Mouse (Mus musculus): ENCODE measurements at regions not wholly inside any gene's neighbourhood (a gene's known extent, or its start where the extent isn't known, plus 50 kb on each side); places are given as distances from the start of the nearest gene placed in this dataset.

GRCm38 (mm10) chr7:64064460-64065241, 89.0 kb upstream of the Trpm1 start:
- DNase-seq (ENCODE audit: low spot score, missing footprints): peak; percentile 47
- Histone ChIP-seq H3K4me2 (no peak overlapping the region), H3K4me1 (ENCODE audit: control insufficient read depth, insufficient read depth, low read length) (no peaks in the 10 kb centered on the region), H3K36me3 (ENCODE audit: control insufficient read depth, insufficient read depth, low read length) (no peaks in the 10 kb centered on the region), H3K9ac (ENCODE audit: low read length) (no peak overlapping the region), H3K9me3 (ENCODE audit: control insufficient read depth, low read length) (no peaks in the 10 kb centered on the region), H3K27me3 (ENCODE audit: control insufficient read depth, insufficient read depth, low read length) (no peaks in the 10 kb centered on the region), H3K4me3 (ENCODE audit: low read depth, low read length) (no peak overlapping the region), H3K27ac (ENCODE audit: low read depth, low read length) (no peak overlapping the region)
- WGBS: 92% methylated on average over 7 of the region's 7 CpGs
- no peak for ATAC-seq (ENCODE audit: low FRiP score)

GRCm38 (mm10) chr7:64061170-64061569, 92.5 kb upstream of the Trpm1 start:
- Histone ChIP-seq H3K36me3 (ENCODE audit: control insufficient read depth, insufficient read depth, low read length) (no peaks in the 10 kb centered on the region), H3K9ac (ENCODE audit: low read length) (no peak overlapping the region), H3K27me3 (ENCODE audit: control insufficient read depth, insufficient read depth, low read length) (no peaks in the 10 kb centered on the region), H3K27ac (ENCODE audit: low read depth, low read length) (no peak overlapping the region), H3K4me3 (ENCODE audit: low read depth, low read length) (no peak overlapping the region), H3K4me1 (ENCODE audit: control insufficient read depth, insufficient read depth, low read length) (no peaks in the 10 kb centered on the region), H3K4me2 (no peak overlapping the region), H3K9me3 (ENCODE audit: control insufficient read depth, low read length) (no peaks in the 10 kb centered on the region)
- 82% methylated on average over 4 of the region's 4 CpGs for WGBS
- ATAC-seq (ENCODE audit: low FRiP score): no peak
- DNase-seq (ENCODE audit: low spot score, missing footprints): peak; percentile 35

GRCm38 (mm10) chr7:64060582-64060981, 93.1 kb upstream of the Trpm1 start:
- H3K9me3 ChIP-seq (ENCODE audit: control insufficient read depth, low read length): no peaks in the 10 kb centered on the region
- 90% methylated on average over 1 of the region's 1 CpGs for WGBS
- H3K4me3 ChIP-seq (ENCODE audit: low read depth, low read length): no peak overlapping the region
- no peaks in the 10 kb centered on the region for H3K4me1 ChIP-seq (ENCODE audit: control insufficient read depth, insufficient read depth, low read length)
- DNase-seq (ENCODE audit: low spot score, missing footprints) (peak; percentile 53), ATAC-seq (ENCODE audit: low FRiP score) (no peak)
- no peaks in the 10 kb centered on the region for H3K36me3 ChIP-seq (ENCODE audit: control insufficient read depth, insufficient read depth, low read length)
- H3K27ac ChIP-seq (ENCODE audit: low read depth, low read length): no peak overlapping the region
- H3K27me3 ChIP-seq (ENCODE audit: control insufficient read depth, insufficient read depth, low read length): no peaks in the 10 kb centered on the region
- no peak overlapping the region for H3K9ac ChIP-seq (ENCODE audit: low read length)
- no peak overlapping the region for H3K4me2 ChIP-seq

DNA sequence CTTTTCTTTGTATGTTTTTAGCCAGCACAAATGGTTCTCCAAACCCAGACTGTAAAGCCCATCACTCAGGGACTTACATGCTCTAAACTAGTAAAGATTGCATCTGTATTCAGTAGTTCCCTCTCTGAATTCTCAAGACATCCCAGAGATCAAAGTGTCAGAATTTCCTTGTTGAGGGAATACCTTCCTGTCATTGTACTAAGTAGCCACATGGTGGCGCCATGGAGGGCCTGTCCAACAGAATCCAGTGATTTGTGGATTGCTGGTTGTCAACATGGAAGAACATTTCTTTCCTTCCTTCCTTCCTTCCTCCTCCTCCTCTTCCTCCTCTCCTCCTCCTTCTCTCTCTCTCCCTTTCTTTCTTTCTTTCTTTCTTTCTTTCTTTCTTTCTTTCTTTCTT, 93.6 kb upstream of the Trpm1 start:
- ATAC-seq (ENCODE audit: low FRiP score): no peak
- Histone ChIP-seq H3K4me2 (no peak overlapping the region), H3K9ac (ENCODE audit: low read length) (no peak overlapping the region), H3K27me3 (ENCODE audit: control insufficient read depth, insufficient read depth, low read length) (no peaks in the 10 kb centered on the region), H3K4me1 (ENCODE audit: control insufficient read depth, insufficient read depth, low read length) (no peaks in the 10 kb centered on the region), H3K36me3 (ENCODE audit: control insufficient read depth, insufficient read depth, low read length) (no peaks in the 10 kb centered on the region), H3K4me3 (ENCODE audit: low read depth, low read length) (no peak overlapping the region), H3K27ac (ENCODE audit: low read depth, low read length) (no peak overlapping the region), H3K9me3 (ENCODE audit: control insufficient read depth, low read length) (no peaks in the 10 kb centered on the region)
- peak; percentile 90 for DNase-seq (ENCODE audit: low spot score, missing footprints)
- 0% methylated on average over 1 of the region's 1 CpGs for WGBS

DNA sequence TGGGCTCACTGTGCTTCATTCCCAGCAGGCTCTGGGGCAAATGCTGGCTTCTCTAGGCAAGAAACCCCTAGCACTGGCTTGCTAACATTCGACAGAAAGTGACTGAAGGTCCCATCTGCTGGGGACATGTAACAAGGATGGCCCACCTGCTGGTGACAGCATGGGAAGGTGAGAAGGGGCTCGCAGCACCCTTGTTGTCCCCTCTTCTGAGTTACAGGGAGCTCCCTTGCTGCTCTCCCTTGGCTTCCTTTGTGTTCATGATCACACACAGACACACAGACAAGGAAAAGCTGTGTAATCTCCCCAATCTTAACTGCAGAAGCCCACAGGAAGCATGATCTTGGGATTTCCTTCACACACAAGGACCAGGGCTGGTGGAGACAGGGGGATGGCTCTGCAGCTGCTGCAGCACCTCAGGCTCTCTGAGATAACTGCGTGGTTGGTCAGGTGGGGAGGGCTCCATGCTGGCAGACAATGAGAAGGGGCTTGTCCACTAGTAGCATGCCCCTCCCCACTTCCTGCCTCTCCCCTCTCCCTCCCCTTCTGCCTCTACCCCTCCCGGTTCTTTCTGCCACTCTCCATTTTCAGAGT, 95.3 kb upstream of the Trpm1 start:
- peak overlapping the region; percentile 11; the same call in 1 of the 2 replicates for H3K27ac ChIP-seq (ENCODE audit: low read depth, low read length)
- H3K4me1 ChIP-seq (ENCODE audit: control insufficient read depth, insufficient read depth, low read length): no peaks in the 10 kb centered on the region
- WGBS: 35% methylated on average over 4 of the region's 4 CpGs

DNA sequence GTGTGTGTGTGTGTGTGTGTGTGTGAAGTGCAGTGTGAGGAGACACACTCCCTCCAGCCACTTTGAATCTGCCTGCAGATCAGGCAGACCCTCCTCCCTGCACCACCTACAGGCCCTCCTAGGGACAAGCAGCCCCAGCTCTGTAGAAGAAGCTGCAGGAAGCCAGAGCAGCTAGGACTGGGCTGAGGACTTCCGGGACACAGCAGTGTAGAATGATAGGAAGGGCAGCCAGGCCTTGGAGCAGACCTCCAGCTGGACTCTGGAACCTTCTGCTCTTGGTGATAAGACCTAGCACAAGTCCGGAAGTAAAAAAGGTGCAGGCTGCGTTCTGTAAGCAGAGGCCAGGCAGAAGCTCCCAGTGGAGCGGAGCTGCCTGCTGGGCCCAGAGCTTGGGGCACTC, 95.8 kb upstream of the Trpm1 start:
- Histone ChIP-seq H3K27me3 (ENCODE audit: control insufficient read depth, insufficient read depth, low read length) (no peaks in the 10 kb centered on the region), H3K36me3 (ENCODE audit: control insufficient read depth, insufficient read depth, low read length) (no peaks in the 10 kb centered on the region), H3K4me2 (no peak overlapping the region), H3K9me3 (ENCODE audit: control insufficient read depth, low read length) (no peaks in the 10 kb centered on the region), H3K9ac (ENCODE audit: low read length) (0 out of 2 replicates have a peak overlapping the region, but pooled peaks have one; percentile 13), H3K4me1 (ENCODE audit: control insufficient read depth, insufficient read depth, low read length) (no peaks in the 10 kb centered on the region), H3K4me3 (ENCODE audit: low read depth, low read length) (no peak overlapping the region), H3K27ac (ENCODE audit: low read depth, low read length) (peak overlapping the region; percentile 11; the same call in 1 of the 2 replicates)
- 60% methylated on average over 4 of the region's 4 CpGs for WGBS
- peak; percentile 73 for DNase-seq (ENCODE audit: low spot score, missing footprints)
- peak; percentile 62; the same call in 1 of the 2 replicates for ATAC-seq (ENCODE audit: low FRiP score)

More for the DNA sequence above, 95.3 kb upstream of the Trpm1 start:
- DNase-seq (ENCODE audit: low spot score, missing footprints): peak; percentile 67
- Histone ChIP-seq H3K4me3 (ENCODE audit: low read depth, low read length) (no peak overlapping the region), H3K27me3 (ENCODE audit: control insufficient read depth, insufficient read depth, low read length) (no peaks in the 10 kb centered on the region), H3K9me3 (ENCODE audit: control insufficient read depth, low read length) (no peaks in the 10 kb centered on the region), H3K36me3 (ENCODE audit: control insufficient read depth, insufficient read depth, low read length) (no peaks in the 10 kb centered on the region), H3K9ac (ENCODE audit: low read length) (0 out of 2 replicates have a peak overlapping the region, but pooled peaks have one; percentile 13), H3K4me2 (no peak overlapping the region)
- no peak for ATAC-seq (ENCODE audit: low FRiP score)

DNA sequence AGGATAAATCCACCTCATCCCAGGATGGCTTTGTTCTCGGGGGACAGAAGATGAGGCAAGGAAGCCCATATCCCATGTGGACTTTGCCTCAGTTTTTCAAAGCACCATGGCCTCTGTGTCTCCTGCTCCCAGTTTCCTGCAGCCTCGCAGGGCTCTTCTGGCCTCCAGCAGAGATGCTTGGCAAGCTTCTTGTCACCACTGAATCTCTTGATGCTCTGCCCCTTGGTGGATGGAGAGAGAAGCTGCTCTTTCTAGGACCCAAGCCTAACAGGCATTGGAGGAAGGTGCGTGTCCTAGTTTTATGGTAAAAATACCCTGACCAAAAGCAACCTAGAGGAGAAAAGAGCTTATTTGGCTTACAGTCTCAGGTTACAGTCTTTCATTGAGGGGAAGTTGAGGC, 97.1 kb upstream of the Trpm1 start:
- ATAC-seq (ENCODE audit: low FRiP score): no peak
- no peak overlapping the region for H3K4me2 ChIP-seq
- no peak overlapping the region for H3K9ac ChIP-seq (ENCODE audit: low read length)
- DNase-seq (ENCODE audit: low spot score, missing footprints): peak; percentile 33
- no peaks in the 10 kb centered on the region for H3K4me1 ChIP-seq (ENCODE audit: control insufficient read depth, insufficient read depth, low read length)
- no peak overlapping the region for H3K27ac ChIP-seq (ENCODE audit: low read depth, low read length)
- WGBS: 82% methylated on average over 3 of the region's 3 CpGs
- no peaks in the 10 kb centered on the region for H3K9me3 ChIP-seq (ENCODE audit: control insufficient read depth, low read length)
- H3K36me3 ChIP-seq (ENCODE audit: control insufficient read depth, insufficient read depth, low read length): no peaks in the 10 kb centered on the region
- no peak overlapping the region for H3K4me3 ChIP-seq (ENCODE audit: low read depth, low read length)
- no peaks in the 10 kb centered on the region for H3K27me3 ChIP-seq (ENCODE audit: control insufficient read depth, insufficient read depth, low read length)

DNA sequence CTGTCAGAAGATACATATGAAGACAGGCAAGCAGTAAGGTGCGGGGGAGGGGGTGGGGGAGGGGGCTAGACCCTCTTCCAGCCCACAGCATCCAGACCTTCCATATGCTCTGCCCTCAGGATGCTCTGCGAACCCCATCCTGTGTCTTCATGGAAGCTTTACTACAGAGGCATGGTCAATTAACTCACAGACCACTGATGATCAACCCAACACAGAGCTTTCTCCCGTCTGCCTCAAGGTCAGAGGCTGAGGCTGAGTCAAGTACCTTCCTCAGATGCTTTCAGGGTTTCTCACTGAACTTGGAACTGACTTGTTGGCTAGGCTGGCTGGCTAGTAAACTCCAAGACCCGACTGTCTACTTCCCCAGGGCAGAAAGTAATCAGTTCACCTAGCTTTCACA, 98.6 kb upstream of the Trpm1 start:
- Histone ChIP-seq H3K27ac (ENCODE audit: low read depth, low read length) (no peak overlapping the region), H3K4me2 (no peak overlapping the region), H3K4me3 (ENCODE audit: low read depth, low read length) (no peak overlapping the region), H3K9me3 (ENCODE audit: control insufficient read depth, low read length) (no peaks in the 10 kb centered on the region), H3K27me3 (ENCODE audit: control insufficient read depth, insufficient read depth, low read length) (no peaks in the 10 kb centered on the region), H3K36me3 (ENCODE audit: control insufficient read depth, insufficient read depth, low read length) (no peaks in the 10 kb centered on the region), H3K9ac (ENCODE audit: low read length) (no peak overlapping the region), H3K4me1 (ENCODE audit: control insufficient read depth, insufficient read depth, low read length) (no peaks in the 10 kb centered on the region)
- 74% methylated on average over 4 of the region's 4 CpGs for WGBS
- DNase-seq (ENCODE audit: low spot score, missing footprints) (no peak), ATAC-seq (ENCODE audit: low FRiP score) (no peak)

DNA sequence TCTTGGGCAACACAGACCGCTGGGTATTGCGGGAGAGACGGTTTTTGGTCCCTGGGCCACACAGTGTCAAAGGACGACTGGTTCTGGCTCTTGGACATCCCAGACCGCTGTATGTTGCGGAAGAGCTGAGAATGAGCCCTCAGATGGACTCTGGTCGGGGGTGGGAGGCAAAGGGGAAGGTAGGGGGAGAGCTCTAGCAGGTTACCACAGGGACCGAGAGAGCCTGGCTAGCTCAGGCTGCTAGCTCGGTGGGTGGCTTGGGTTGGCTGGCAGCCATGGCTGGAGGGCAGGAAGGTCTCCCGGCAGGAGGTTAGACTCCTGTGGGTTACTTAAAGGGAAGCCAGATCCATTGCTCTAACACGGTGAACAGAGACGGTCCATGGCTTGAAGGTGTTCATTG, 99.9 kb upstream of the Trpm1 start:
- H3K27ac ChIP-seq (ENCODE audit: low read depth, low read length): no peak overlapping the region
- ATAC-seq (ENCODE audit: low FRiP score): no peak
- DNase-seq (ENCODE audit: low spot score, missing footprints): peak; percentile 67
- WGBS: 61% methylated on average over 12 of the region's 12 CpGs
- H3K4me3 ChIP-seq (ENCODE audit: low read depth, low read length): no peak overlapping the region
- H3K9me3 ChIP-seq (ENCODE audit: control insufficient read depth, low read length): no peaks in the 10 kb centered on the region
- no peaks in the 10 kb centered on the region for H3K4me1 ChIP-seq (ENCODE audit: control insufficient read depth, insufficient read depth, low read length)
- no peak overlapping the region for H3K4me2 ChIP-seq
- H3K36me3 ChIP-seq (ENCODE audit: control insufficient read depth, insufficient read depth, low read length): no peaks in the 10 kb centered on the region
- no peak overlapping the region for H3K9ac ChIP-seq (ENCODE audit: low read length)
- H3K27me3 ChIP-seq (ENCODE audit: control insufficient read depth, insufficient read depth, low read length): no peaks in the 10 kb centered on the region
